Mouse (Mus musculus): Measurements from ENCODE around the gene Eprs. TPM values are rescaled to one million over a fixed set of nuclear protein-coding genes. Genes with fewer than 3 reads are reported as not detected.

Eprs gene
- total RNA-seq, 1 experiment = 201 TPM

DNA sequence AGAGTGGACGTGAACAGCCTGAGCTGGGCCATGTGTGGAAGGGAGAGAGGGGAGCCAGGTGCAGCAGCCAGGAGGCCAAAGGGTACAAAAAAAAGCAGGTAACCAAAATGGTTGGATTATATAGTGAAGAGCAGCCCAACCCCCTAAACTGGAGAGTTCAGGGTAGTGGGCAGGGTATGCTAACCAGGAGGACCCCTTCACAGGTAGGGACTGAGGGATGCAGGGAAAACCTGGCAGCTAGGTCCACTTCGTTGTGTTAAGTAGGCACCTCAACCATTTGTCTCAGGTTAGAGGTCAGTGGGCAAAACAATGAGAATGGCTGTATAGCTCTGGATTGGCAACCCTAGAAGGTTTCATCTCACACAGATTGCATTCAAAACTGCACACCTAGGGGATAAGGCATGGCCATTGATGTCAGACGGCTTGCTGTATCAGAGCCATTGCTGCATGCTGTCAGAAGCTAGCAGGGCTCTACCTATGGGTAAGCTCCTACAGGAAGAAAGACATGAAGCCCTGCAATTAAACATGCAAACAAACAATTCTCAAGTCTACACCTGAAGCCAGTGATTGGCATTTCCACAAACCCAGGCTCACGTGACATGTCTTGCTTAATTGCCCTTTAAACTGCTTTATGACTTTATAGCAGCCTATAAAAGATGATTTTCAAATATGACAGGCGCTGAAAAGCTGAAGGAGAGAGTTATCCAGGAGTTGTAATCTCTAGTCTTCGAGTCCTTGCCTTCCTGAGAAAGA is 68.6 kb downstream of the Eprs start:
- Histone ChIP-seq H3K9me3 (ENCODE audit: control insufficient read depth, insufficient read depth, low read depth, low read length) (no peaks in the 10 kb centered on the region), H3K4me3 (ENCODE audit: insufficient read depth in 1 of 2, low read depth in 1 of 2, low read length in 2 of 2, poor library complexity in 1 of 2, severe bottlenecking in 1 of 2) (no peak overlapping the region), H3K4me1 (ENCODE audit: control insufficient read depth in 2 of 2, insufficient read depth in 2 of 2, low read length in 2 of 2, poor library complexity in 1 of 2) (no peaks in the 10 kb centered on the region), H3K36me3 (ENCODE audit: control insufficient read depth, insufficient read depth, low read length, poor library complexity, severe bottlenecking) (peaks cover 19% of the 10 kb centered on the region), H3K27ac (ENCODE audit: insufficient read depth, low read depth, low read length, poor library complexity, severe bottlenecking) (no peak overlapping the region), H3K9ac (ENCODE audit: insufficient read depth, low read depth, low read length, poor library complexity, severe bottlenecking) (no peak overlapping the region)
- no peak for DNase-seq (ENCODE audit: low read depth, low spot score)
- in situ Hi-C loops (cut with MboI; ENCODE audit: low sequenced_read_pairs in 2 of 2, unreplicated experiment in 2 of 2) = no loop called here
- TF ChIP-seq ZNF384 (IDR thresholded peaks at IDR 0.05; ENCODE audit: low read depth, low read length) (no peak), MAFK (IDR thresholded peaks at IDR 0.05; ENCODE audit: insufficient read depth, low read depth, low read length) (no peak), CHD2 (IDR thresholded peaks at IDR 0.05; ENCODE audit: low read depth, low read length) (no peak), ZC3H11A (IDR thresholded peaks at IDR 0.05; ENCODE audit: borderline replicate concordance, low read depth, low read length) (no peak), HCFC1 (IDR thresholded peaks at IDR 0.05; ENCODE audit: borderline replicate concordance, insufficient read depth, low read length) (no peak)

DNA sequence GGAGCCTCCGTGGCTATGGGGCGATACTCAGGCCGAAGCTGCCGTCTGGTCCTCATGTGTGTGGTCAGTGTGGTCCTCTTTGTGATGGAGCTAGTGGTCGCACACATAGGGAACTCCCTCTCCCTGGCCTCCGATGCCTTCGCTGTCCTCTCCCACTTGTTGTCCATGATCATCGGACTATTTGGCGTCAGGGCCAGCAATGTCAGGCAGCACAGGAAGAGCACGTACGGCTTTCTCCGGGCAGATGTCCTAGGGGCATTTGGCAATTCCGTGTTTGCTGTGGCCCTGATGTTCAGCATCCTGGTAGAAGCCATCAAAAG is 69.1 kb downstream of the Eprs start:
- Histone ChIP-seq H3K36me3 (ENCODE audit: control insufficient read depth, insufficient read depth, low read length, poor library complexity, severe bottlenecking) (peaks cover 15% of the 10 kb centered on the region), H3K4me1 (ENCODE audit: control insufficient read depth in 2 of 2, insufficient read depth in 2 of 2, low read length in 2 of 2, poor library complexity in 1 of 2) (no peaks in the 10 kb centered on the region), H3K27ac (ENCODE audit: insufficient read depth, low read depth, low read length, poor library complexity, severe bottlenecking) (no peak overlapping the region), H3K9me3 (ENCODE audit: control insufficient read depth, insufficient read depth, low read depth, low read length) (no peaks in the 10 kb centered on the region), H3K9ac (ENCODE audit: insufficient read depth, low read depth, low read length, poor library complexity, severe bottlenecking) (no peak overlapping the region), H3K4me3 (ENCODE audit: insufficient read depth in 1 of 2, low read depth in 1 of 2, low read length in 2 of 2, poor library complexity in 1 of 2, severe bottlenecking in 1 of 2) (no peak overlapping the region)
- in situ Hi-C loops (cut with MboI; ENCODE audit: low sequenced_read_pairs in 2 of 2, unreplicated experiment in 2 of 2) = no loop called here
- no peak for DNase-seq (ENCODE audit: low read depth, low spot score)
- no peak for TF ChIP-seq ZNF384 (IDR thresholded peaks at IDR 0.05; ENCODE audit: low read depth, low read length)
- TF ChIP-seq ZC3H11A (IDR thresholded peaks at IDR 0.05; ENCODE audit: borderline replicate concordance, low read depth, low read length) = no peak
- no peak for TF ChIP-seq CHD2 (IDR thresholded peaks at IDR 0.05; ENCODE audit: low read depth, low read length)
- TF ChIP-seq MAFK (IDR thresholded peaks at IDR 0.05; ENCODE audit: insufficient read depth, low read depth, low read length) = no peak
- no peak for TF ChIP-seq HCFC1 (IDR thresholded peaks at IDR 0.05; ENCODE audit: borderline replicate concordance, insufficient read depth, low read length)

DNA sequence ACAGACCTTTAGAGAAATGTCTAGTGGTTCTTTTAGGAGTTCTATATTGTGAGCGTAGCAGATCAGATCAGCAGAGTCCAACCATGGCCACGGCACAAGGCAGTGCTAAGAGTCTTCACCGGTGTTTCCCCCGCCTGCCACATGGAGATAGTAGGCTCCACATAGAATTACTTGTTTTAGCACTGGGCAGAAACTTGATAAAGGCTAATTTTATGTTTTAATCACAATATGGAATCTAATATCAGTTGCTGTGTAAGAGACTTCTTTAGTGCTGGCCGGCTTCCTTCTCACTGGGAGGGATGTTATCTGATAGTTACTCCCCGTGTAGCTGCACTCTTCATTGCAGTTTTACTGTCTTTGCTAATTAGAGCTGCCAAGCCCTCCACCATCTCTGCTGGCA is 70.3 kb downstream of the Eprs start:
- TF ChIP-seq ZNF384 (IDR thresholded peaks at IDR 0.05; ENCODE audit: low read depth, low read length) (no peak), ZC3H11A (IDR thresholded peaks at IDR 0.05; ENCODE audit: borderline replicate concordance, low read depth, low read length) (no peak), HCFC1 (IDR thresholded peaks at IDR 0.05; ENCODE audit: borderline replicate concordance, insufficient read depth, low read length) (no peak), CHD2 (IDR thresholded peaks at IDR 0.05; ENCODE audit: low read depth, low read length) (no peak), MAFK (IDR thresholded peaks at IDR 0.05; ENCODE audit: insufficient read depth, low read depth, low read length) (no peak)
- Histone ChIP-seq H3K9ac (ENCODE audit: insufficient read depth, low read depth, low read length, poor library complexity, severe bottlenecking) (no peak overlapping the region), H3K27ac (ENCODE audit: insufficient read depth, low read depth, low read length, poor library complexity, severe bottlenecking) (no peak overlapping the region), H3K4me1 (ENCODE audit: control insufficient read depth in 2 of 2, insufficient read depth in 2 of 2, low read length in 2 of 2, poor library complexity in 1 of 2) (no peaks in the 10 kb centered on the region), H3K9me3 (ENCODE audit: control insufficient read depth, insufficient read depth, low read depth, low read length) (no peaks in the 10 kb centered on the region), H3K36me3 (ENCODE audit: control insufficient read depth, insufficient read depth, low read length, poor library complexity, severe bottlenecking) (peaks cover 7% of the 10 kb centered on the region), H3K4me3 (ENCODE audit: insufficient read depth in 1 of 2, low read depth in 1 of 2, low read length in 2 of 2, poor library complexity in 1 of 2, severe bottlenecking in 1 of 2) (no peak overlapping the region)
- in situ Hi-C loops (cut with MboI; ENCODE audit: low sequenced_read_pairs in 2 of 2, unreplicated experiment in 2 of 2) = no loop called here
- DNase-seq (ENCODE audit: low read depth, low spot score) = no peak

DNA sequence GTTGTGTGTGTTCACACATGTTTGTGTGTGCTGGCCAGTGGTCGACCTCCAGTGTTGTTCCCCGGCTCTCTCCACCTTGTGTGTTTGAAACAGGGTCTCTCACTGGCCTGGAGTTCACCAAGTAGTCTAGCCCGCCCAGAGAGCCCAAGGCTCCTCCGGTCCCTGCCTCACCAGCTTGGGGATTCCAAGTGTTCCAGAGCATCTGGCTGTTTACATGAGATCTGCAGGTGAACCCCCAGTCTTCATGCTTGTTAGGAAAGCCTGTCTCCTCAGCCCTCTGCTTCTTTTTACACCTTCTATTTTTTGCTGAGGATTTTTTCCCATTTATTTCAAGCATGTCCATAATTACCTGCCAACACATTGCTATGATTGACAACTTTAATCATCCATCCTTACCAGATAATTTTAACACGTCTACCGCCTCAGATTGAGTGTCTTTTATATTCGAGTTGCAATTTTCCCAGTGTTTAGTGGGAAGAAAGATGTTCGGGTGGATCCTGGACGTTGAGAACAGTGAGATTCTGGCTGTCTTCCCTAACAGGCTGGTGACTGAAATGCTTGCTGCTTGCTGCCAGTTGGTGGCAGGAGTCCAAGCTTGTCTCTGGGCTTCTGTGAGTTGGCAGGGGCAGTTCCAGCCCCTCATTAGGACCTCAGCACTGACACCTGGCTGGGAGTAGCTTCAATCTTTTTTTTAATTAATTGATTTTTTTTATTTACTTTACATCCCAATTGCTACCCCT is 76.2 kb downstream of the Eprs start:
- no peak overlapping the region for H3K27ac ChIP-seq (ENCODE audit: insufficient read depth, low read depth, low read length, poor library complexity, severe bottlenecking)
- H3K36me3 ChIP-seq (ENCODE audit: control insufficient read depth, insufficient read depth, low read length, poor library complexity, severe bottlenecking) = no peaks in the 10 kb centered on the region
- DNase-seq (ENCODE audit: low read depth, low spot score) = no peak
- H3K4me3 ChIP-seq (ENCODE audit: insufficient read depth in 1 of 2, low read depth in 1 of 2, low read length in 2 of 2, poor library complexity in 1 of 2, severe bottlenecking in 1 of 2) = no peak overlapping the region
- TF ChIP-seq CHD2 (IDR thresholded peaks at IDR 0.05; ENCODE audit: low read depth, low read length) = no peak
- no peak for TF ChIP-seq HCFC1 (IDR thresholded peaks at IDR 0.05; ENCODE audit: borderline replicate concordance, insufficient read depth, low read length)
- no peak for TF ChIP-seq ZNF384 (IDR thresholded peaks at IDR 0.05; ENCODE audit: low read depth, low read length)
- TF ChIP-seq ZC3H11A (IDR thresholded peaks at IDR 0.05; ENCODE audit: borderline replicate concordance, low read depth, low read length) = no peak
- no peaks in the 10 kb centered on the region for H3K4me1 ChIP-seq (ENCODE audit: control insufficient read depth in 2 of 2, insufficient read depth in 2 of 2, low read length in 2 of 2, poor library complexity in 1 of 2)
- H3K9ac ChIP-seq (ENCODE audit: insufficient read depth, low read depth, low read length, poor library complexity, severe bottlenecking) = no peak overlapping the region
- no peaks in the 10 kb centered on the region for H3K9me3 ChIP-seq (ENCODE audit: control insufficient read depth, insufficient read depth, low read depth, low read length)
- in situ Hi-C loops (cut with MboI; ENCODE audit: low sequenced_read_pairs in 2 of 2, unreplicated experiment in 2 of 2) = no loop called here

All from ES-E14 (cell line).